Mouse (Mus musculus) kidney, embryonic 16.5 days (tissue): ENCODE results near the gene Prex1. TPM values are rescaled to one million over a fixed set of nuclear protein-coding genes. Genes with fewer than 3 reads are reported as not detected.

Source experiments
- ATAC-seq: fragments of 200-750 bp; cut with Nextera tagmentation; 2 replicates; pipeline ENCODE4 v1.8.0; 2017; ENCODE audit warnings: moderate TSS enrichment; ENCODE audit not compliant: low FRiP score, low TSS enrichment
- H3K27ac ChIP-seq: fragments of 300-500 bp; sonication (generic); 2 replicates; pipeline ENCODE4 v1.5.1; 2014; ENCODE audit warnings: low read length
- H3K27me3 ChIP-seq: fragments of 300-500 bp; sonication (generic); 2 replicates; pipeline ENCODE4 v1.6.1; 2014; ENCODE audit warnings: low read length, control low read depth, mixed read lengths; ENCODE audit not compliant: insufficient read depth
- H3K36me3 ChIP-seq: fragments of 300-500 bp; sonication (generic); 2 replicates; pipeline ENCODE4 v1.6.1; 2014; ENCODE audit warnings: low read length, control low read depth, mixed read lengths; ENCODE audit not compliant: insufficient read depth
- H3K4me1 ChIP-seq: fragments of 300-500 bp; sonication (generic); 2 replicates; pipeline ENCODE4 v1.6.1; 2014; ENCODE audit warnings: low read length, control low read depth, mixed read lengths; ENCODE audit not compliant: insufficient read depth
- H3K4me2 ChIP-seq: fragments of 300-500 bp; sonication (generic); replicated peaks from 2 replicates; pipeline ENCODE4 v1.6.1; 2014; ENCODE audit warnings: low read depth, low read length
- H3K4me3 ChIP-seq: fragments of 300-500 bp; sonication (generic); 2 replicates; pipeline ENCODE4 v1.5.1; 2014; ENCODE audit warnings: mild to moderate bottlenecking, low read length
- H3K9ac ChIP-seq: fragments of 300-500 bp; sonication (generic); replicated peaks from 2 replicates; pipeline ENCODE4 v1.6.1; 2014; ENCODE audit warnings: low read length
- H3K9me3 ChIP-seq: fragments of 300-500 bp; sonication (generic); 2 replicates; pipeline ENCODE4 v1.6.1; 2016; ENCODE audit warnings: low read length, control low read depth
- WGBS: fragments of 180-500 bp; shearing (Covaris S2); extraction: QIAGEN DNeasy Blood & Tissue Kit; methylation state at CpG from one replicate; pipeline ENCODE4 v1.1.7; 2014; 5-methylcytosine and 5-hydroxymethylcytosine counted together
- polyA plus RNA-seq: library from polyadenylated mRNA; unstranded; fragments of >200 nt; fragmentation: Nextera tagmentation; extraction: Ambion mirVana; gene quantifications from 2 replicates; pipeline ENCODE4 v1.2.1, GENCODE M21; 2015

Gene Prex1
- polyA plus RNA-seq, 1 experiment from 2014 or later, result 15.7 TPM

DNA sequence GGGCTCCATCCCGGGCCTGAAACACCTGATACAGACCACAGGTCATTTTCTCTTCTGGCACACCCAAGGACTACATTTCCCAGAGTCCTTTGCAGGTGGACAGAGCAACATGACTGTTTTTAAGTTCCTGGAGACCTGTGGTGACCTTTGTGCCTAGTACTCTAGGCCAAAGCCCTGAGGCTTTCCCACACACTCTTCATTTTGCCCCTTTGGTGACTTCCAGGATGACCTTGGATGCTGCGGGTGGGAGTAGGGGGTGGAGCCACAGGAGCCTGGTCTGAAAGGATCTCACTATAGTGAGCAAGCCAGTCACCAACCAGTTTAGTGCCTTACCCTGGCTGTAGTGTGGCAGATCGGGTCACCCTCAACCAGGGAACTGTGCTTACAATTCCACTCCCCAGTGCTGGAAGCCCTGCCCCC is 14.6 kb upstream of the Prex1 start:
- WGBS, result 49% methylated on average over 3 of the region's 3 CpGs
- Histone ChIP-seq H3K36me3 (no peaks in the 10 kb centered on the region), H3K4me3 (no peak overlapping the region), H3K9me3 (no peaks in the 10 kb centered on the region), H3K27me3 (no peaks in the 10 kb centered on the region), H3K4me2 (no peak overlapping the region), H3K27ac (no peak overlapping the region), H3K4me1 (peaks cover 8% of the 10 kb centered on the region; the same call in 1 of the 2 replicates), H3K9ac (no peak overlapping the region)
- no peak for ATAC-seq

DNA sequence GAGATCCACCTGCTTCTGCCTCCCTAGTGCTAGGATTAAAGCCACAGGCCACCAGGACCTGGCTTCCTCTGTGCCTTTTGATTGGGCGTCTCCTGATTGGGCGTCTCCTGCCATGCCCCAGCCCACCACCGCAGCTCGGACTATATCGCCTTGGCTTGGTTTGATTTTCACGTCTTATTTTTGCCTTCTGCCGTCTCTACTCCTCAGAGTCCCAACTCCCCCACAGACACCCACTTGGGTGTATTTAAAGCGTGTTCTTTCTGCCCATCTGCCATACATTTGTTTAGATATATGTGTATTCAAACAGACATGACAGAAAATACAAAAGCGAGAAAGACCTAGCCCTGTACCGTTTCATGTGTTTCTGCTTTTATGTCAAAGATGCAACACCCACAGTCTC is 14.2 kb upstream of the Prex1 start:
- Histone ChIP-seq H3K4me1 (peaks cover 8% of the 10 kb centered on the region; the same call in 1 of the 2 replicates), H3K4me2 (no peak overlapping the region), H3K4me3 (no peak overlapping the region), H3K27me3 (no peaks in the 10 kb centered on the region), H3K9me3 (no peaks in the 10 kb centered on the region), H3K27ac (no peak overlapping the region), H3K9ac (no peak overlapping the region), H3K36me3 (no peaks in the 10 kb centered on the region)
- WGBS, result 79% methylated on average over 10 of the region's 10 CpGs
- ATAC-seq, result no peak

DNA sequence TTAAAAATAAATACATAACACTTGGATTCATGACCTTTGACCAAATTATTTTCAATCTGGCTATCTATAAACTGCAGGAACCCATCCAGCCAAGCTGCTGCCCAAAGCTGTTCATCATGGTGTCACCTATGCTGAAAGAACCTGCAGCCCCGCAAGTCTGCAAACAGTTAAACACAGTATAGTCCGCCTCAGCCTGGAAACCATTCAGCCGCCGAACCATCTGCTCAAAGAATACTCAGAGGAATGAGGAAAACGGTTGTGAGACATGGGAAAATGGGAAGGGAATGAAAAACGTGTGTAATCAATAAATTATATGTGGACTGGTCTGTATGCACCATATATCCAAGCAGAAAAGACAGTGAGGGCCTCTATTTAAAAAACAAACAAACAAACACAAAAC is 13.3 kb upstream of the Prex1 start:
- Histone ChIP-seq H3K36me3 (no peaks in the 10 kb centered on the region), H3K27me3 (no peaks in the 10 kb centered on the region), H3K4me2 (no peak overlapping the region), H3K9ac (no peak overlapping the region), H3K27ac (no peak overlapping the region), H3K4me3 (no peak overlapping the region), H3K9me3 (no peaks in the 10 kb centered on the region), H3K4me1 (peaks cover 8% of the 10 kb centered on the region; the same call in 1 of the 2 replicates)
- 57% methylated on average over 6 of the region's 6 CpGs for WGBS
- no peak for ATAC-seq

DNA sequence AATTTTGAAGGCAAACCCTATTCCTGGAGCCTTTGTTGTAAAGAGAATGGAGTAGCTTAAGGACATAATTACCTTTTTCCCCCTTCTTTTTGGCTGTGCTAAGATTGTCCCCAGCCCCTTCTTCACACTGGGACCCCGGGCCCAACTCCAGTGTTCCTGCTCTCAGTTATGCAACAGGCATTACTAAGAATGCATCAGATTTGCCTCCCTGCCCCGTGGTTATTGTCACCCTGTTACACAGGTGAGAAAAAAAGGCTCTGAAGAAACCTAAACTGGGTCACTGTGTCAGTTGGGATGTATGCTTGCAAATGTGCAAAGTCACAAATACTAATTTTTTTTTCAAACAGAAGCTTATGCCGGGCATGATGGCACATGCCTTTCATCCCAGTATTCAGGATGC is 6.8 kb upstream of the Prex1 start:
- Histone ChIP-seq H3K27me3 (no peaks in the 10 kb centered on the region), H3K9ac (no peak overlapping the region), H3K4me1 (no peaks in the 10 kb centered on the region), H3K36me3 (no peaks in the 10 kb centered on the region), H3K4me3 (no peak overlapping the region), H3K27ac (no peak overlapping the region), H3K9me3 (no peaks in the 10 kb centered on the region), H3K4me2 (no peak overlapping the region)
- ATAC-seq, result no peak
- 69% methylated on average over 3 of the region's 3 CpGs for WGBS

DNA sequence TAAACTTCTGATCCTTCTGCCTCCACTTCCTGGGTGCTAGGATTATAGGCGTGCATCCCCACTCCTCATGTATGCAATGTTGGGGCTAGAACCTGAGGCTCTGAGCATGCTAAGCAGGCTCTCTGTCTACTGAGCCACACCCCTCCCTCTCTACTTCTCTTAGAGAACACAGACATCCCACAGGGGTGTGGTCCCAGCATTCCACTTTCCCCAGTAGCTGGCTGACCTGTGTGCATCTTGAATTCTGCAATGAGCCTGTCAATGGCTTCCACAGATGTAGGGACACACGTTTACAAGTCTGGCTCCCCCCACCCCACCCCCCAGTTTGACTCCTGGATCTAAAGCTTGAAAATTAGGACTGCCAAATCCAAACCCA is 6.3 kb upstream of the Prex1 start:
- Histone ChIP-seq H3K9me3 (no peaks in the 10 kb centered on the region), H3K4me2 (no peak overlapping the region), H3K4me3 (no peak overlapping the region), H3K27ac (no peak overlapping the region), H3K4me1 (no peaks in the 10 kb centered on the region), H3K27me3 (no peaks in the 10 kb centered on the region), H3K9ac (no peak overlapping the region), H3K36me3 (no peaks in the 10 kb centered on the region)
- 61% methylated on average over 2 of the region's 2 CpGs for WGBS
- no peak for ATAC-seq

DNA sequence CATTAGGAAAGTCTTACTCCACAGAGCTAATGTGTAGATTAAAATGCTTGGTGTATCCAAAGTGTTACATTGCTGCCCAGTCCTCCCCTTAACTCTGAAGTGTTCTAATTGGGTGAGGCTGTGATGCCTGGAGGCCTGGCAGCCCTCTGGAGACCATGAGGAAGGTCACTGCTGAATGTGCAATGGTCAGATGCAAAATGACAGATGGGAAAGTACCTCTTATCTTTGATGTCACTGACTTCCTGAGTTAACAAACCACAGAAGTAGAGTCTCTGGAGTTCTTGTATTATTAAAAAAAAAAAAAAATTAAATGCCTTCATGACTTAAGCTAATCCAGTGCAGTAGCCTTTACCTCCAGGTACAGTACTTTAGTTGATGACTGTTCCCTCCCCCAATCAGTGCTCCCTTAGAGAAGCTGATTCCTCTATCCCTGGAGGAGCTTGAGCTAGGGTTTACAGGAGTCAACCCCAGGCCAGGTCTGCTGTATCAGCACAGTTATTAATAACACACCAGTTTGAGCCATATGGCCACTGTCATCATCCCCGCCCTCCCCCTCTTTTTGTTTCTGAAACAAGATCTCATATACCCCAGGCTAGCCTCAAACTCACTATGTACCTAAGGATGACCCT is 5.8 kb upstream of the Prex1 start:
- Histone ChIP-seq H3K4me2 (no peak overlapping the region), H3K9ac (no peak overlapping the region), H3K27ac (no peak overlapping the region), H3K9me3 (no peaks in the 10 kb centered on the region), H3K36me3 (no peaks in the 10 kb centered on the region), H3K4me3 (no peak overlapping the region), H3K27me3 (no peaks in the 10 kb centered on the region), H3K4me1 (peaks cover 3% of the 10 kb centered on the region; the same call in 1 of the 2 replicates)
- WGBS, result 94% methylated on average over 1 of the region's 1 CpGs
- ATAC-seq, result no peak

DNA sequence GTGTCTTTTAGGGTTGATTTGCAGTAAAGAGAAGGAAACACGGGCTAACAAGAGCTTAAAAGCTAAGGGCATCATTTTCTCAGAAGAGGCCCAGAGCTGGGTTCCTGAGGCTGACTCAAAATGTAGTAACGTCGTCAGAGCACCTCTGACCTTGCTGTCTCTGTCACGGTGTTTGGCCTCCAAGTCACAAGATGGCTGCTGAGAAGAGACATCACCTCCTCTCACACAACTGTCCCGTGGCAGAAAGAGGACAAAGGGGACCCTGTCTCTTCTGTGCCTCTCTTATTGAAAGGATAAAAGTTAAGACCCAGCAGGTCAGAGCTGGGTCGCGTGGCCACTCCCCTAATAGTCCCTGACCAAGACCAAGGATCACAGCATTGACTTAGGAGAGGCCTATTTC is 2.4 kb upstream of the Prex1 start:
- H3K36me3 ChIP-seq, result no peaks in the 10 kb centered on the region
- no peak overlapping the region for H3K4me3 ChIP-seq
- H3K27ac ChIP-seq, result no peak overlapping the region
- WGBS, result 70% methylated on average over 7 of the region's 7 CpGs
- no peak overlapping the region for H3K9ac ChIP-seq
- peaks cover 26% of the 10 kb centered on the region for H3K4me1 ChIP-seq
- H3K9me3 ChIP-seq, result no peaks in the 10 kb centered on the region
- ATAC-seq, result no peak
- no peak overlapping the region for H3K4me2 ChIP-seq
- no peaks in the 10 kb centered on the region for H3K27me3 ChIP-seq

DNA sequence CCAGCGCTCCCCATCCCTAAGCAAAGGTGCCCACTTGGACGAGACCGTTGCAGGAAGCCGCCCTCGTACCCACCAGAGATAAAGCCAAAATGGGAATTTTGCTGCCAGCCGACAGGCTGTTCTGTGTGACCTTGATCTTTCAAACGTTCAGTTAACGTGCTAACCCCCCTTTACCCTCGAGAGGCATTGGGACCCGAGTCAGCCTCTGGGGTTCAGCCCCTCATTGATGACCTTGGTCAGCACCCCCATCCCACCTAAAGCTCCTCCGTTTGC is 731 bp upstream of the Prex1 start:
- WGBS, result 10% methylated on average over 11 of the region's 11 CpGs

DNA sequence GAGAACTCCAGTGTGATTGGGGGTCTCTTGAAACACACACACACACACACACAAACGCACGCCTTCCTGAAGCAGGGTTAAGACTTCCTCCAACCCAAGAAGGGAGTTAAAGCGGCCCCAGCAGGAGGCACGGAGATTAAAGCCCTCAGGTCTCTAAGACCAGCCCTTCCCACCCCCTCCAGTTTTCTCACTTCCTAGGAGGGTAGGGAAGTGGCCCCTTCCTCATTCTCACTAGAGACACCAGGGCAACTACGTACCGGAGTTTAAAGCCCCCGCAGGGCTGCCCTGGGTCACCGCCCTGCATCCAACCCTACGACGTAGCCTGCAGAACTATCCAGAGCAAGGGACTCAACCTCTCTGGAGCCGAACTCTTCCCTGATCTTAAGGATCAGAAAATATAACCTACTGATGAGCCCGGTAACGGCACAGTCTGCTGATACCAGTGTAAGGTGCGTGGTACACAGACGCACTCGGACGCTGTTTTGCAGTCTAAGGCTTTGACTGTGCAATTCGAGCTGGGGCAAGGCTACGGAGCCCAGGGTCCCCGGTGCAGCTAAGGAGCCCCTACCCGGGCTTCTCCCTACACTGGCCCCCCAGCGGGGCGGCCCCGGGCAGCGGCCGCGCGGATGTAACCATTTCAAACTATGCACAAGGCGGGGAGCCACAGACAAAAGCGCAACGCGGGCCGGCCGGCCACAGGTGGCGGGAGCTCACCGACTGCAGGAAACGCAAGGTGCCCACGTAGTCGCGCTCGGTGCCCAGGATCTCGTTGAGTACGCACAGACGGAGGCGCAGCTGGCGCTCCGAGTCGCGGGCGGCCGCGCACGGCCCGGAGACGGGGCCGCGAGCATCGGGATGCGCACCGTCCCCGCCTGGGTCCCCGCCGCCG is 587 bp downstream of the Prex1 start:
- Histone ChIP-seq H3K4me2 (peak overlapping the region; percentile 96), H3K36me3 (no peaks in the 10 kb centered on the region), H3K27ac (0 out of 2 replicates have a peak overlapping the region, but pooled peaks have one; percentile 36), H3K27me3 (no peaks in the 10 kb centered on the region), H3K9me3 (no peaks in the 10 kb centered on the region), H3K4me1 (peaks cover 26% of the 10 kb centered on the region), H3K4me3 (peak overlapping the region; percentile 75), H3K9ac (peak overlapping the region; percentile 76)
- peak; percentile 42 for ATAC-seq
- under 1% methylated on average over 57 of the region's 64 CpGs for WGBS

More for the DNA sequence above, 731 bp upstream of the Prex1 start:
- no peak overlapping the region for H3K27ac ChIP-seq
- H3K36me3 ChIP-seq, result no peaks in the 10 kb centered on the region
- H3K4me3 ChIP-seq, result peak overlapping the region; percentile 51
- H3K9ac ChIP-seq, result peak overlapping the region; percentile 66
- peak overlapping the region; percentile 96 for H3K4me2 ChIP-seq
- no peak for ATAC-seq
- H3K27me3 ChIP-seq, result no peaks in the 10 kb centered on the region
- H3K4me1 ChIP-seq, result peaks cover 26% of the 10 kb centered on the region
- no peaks in the 10 kb centered on the region for H3K9me3 ChIP-seq

DNA sequence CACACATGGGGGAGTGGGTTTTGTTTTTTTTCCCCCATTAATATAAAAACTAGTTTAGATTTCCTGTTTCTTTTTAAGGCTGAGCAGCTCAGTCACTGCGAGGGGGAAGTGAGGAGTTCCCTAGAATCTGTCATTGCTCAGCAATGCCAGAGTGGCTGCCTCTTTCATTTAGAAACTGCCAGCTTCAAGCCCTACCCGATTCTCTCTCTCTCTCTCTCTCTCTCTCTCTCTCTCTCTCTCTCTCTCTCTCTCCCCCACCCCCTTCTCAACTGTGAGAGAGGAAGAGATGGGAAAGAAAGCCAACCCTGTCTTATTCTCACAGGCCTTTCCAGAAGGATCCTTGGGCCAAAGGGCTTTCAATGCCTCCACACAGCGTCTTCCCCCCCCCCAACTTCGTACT is 1.3 kb downstream of the Prex1 start:
- Histone ChIP-seq H3K36me3 (no peaks in the 10 kb centered on the region), H3K27ac (no peak overlapping the region), H3K9me3 (no peaks in the 10 kb centered on the region), H3K4me2 (peak overlapping the region; percentile 96), H3K9ac (peak overlapping the region; percentile 47), H3K4me3 (peak overlapping the region; percentile 75), H3K4me1 (peaks cover 26% of the 10 kb centered on the region), H3K27me3 (no peaks in the 10 kb centered on the region)
- no peak for ATAC-seq
- WGBS, result 2% methylated on average over 3 of the region's 4 CpGs
